Mouse (Mus musculus) cerebellum, adult 11 months (tissue): Measurements from ENCODE around the gene P4hb.

Experiments used
- DNase-seq: peaks from one replicate; pipeline ENCODE4 v3.0.0; 2022

Gene P4hb

DNA sequence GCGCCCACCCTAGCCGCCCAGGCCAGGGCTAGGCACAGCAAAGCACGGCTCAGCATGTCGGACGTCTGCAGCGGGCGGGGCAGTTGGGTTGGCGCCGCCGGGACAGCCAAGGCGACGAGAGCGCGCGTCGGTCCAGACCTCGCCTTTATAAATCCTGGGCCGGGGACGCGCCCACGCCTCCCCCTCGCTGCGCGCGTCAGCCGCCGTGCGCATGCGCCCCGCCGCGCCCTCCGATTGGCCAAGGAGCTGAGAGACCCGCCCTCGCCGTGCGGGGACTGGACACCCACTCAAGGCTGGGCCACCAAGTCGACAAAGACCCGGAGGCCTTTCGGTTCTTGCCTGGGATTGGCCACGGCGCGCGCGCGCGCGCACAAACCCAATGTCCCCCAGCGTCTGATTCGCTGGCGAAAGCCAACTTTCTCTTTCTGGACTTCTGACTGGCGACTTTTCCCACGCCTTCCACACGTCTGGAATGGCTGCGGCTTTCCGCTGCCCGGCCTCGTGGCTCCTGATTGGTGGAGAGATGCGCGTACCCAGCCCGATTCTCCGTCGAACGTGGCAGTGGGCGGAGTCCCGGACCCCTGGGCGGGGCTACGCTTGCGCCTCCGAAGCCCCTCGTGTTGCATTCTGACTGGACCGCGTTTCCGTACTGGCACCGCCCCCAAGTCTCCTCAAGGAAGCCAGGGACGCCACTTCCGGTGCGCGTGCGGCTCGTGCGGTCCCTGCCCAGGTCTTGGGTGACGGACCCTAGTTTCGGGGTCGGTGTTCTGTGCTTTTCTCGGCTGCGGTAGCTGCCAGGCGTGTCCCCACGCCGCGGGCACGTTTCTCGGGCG lies at the start of gene P4hb:
Gene P4hb (minus strand): TSS at position 502 of the 833 bp plus-strand sequence.
- DNase-seq = peak; percentile 100

DNA sequence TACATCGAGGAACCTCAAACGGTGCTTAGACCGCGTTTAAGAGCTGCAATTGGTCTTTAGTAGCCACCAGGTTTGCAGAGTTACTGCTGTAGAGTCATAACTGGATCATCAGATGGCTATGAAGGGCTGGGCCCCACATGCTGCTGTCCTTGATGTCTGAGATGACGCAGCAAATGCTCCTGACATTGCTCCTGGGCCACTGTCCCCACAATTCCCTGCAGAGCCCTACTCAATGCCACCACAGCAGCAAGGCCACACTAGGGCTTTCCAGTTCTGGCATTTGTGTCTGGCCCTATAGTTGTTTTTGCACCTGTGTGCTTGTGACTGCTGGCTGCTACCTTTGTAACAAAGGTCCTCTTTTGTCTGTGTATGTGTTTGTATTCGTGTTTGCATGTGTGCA lies 49.8 kb upstream of the P4hb start:
- no peak for DNase-seq

DNA sequence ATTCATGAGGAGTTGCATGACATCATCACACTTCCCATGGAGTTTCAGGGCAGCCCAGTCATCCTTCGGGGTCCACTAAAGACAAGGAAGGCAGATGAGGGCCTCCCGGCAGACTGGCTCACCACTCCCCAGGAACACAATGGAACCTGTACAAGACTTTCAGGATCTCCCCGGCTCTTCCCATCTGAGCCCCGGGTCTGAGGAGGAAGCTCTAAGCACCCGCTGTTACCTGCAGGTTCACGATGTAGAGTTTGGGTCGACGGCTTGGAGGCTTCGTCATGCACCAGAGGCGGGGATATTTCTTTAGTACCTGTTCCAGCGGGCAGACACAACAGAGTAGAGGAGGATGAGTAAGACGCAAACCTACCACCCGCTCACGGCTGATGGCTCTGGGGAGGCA lies 47.1 kb upstream of the P4hb start:
- DNase-seq = no peak

DNA sequence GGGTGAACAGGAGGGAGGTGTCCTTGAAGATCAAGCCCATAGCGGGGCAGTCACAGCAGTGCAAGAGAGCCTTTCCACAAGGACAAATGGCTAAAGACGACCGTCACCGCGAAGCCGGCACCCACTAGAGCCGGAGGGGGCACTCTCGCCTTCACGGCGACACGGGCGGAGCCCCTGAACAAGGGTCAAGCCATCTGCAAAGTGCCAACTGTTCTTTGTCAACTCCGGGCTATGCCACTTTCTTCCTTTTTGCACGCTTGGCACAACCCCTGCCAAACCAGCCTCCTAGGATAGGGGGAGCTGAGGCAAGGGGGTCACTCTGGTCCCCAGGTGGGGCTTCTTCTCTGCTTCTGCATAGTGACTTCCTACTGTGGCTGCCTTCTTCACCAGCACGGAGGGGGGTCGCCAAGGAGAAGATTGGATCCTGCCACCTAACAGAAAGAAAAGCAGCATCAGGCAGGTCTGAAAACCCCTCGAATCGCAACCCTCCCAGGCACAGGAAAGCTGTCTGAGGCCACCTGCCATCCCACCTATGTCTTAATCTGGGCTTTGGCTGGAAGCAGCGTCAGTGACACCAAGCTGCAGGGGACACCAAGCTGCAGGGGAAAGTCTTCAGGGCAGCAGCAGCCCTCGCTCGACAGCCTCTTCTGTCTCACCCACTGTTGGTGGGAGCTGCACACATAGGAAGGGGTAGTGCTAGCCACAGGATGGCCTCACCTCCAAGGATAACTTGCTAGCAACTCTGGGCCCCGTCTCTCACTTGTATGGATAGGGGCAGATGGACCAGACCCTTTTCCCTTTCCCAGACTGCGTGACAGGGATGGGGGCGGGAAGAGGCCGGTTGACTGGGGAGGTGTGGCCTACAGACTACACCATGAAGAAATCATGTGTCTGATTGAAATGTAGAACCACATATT lies 45.8 kb upstream of the P4hb start:
- DNase-seq = no peak

DNA sequence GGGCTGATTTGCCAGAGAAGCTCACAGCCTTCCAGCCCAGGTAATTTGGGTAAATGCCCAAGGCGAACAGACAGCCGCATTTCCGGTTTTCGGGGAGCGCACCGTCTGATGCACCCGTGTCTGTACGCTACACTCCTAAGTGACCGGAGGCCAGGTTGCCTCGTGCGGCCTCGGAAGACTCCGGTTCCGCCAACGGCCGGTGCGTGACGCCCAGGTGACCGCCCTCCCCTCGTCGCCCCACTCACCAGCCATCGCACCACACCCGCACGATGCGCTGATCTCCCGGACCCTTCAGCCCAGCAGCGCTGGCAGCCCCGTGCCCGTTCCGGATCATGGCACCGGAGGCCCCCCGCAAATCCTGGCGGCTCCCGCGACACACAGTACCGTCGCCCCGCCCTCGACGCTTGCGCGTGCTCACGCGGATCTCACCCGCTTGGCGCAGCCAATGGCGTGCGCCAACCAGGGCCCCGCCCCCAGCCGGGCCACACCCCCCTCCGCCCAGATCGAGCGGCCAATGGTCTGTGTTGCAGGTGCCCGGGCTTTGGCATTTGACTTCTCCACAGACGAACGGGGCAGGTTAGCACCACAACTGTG lies 44.6 kb upstream of the P4hb start, which contains the start of gene Pcyt2:
Gene Pcyt2 (minus strand): TSS at position 418 of the 594 bp plus-strand sequence.
- DNase-seq = peak; percentile 93

DNA sequence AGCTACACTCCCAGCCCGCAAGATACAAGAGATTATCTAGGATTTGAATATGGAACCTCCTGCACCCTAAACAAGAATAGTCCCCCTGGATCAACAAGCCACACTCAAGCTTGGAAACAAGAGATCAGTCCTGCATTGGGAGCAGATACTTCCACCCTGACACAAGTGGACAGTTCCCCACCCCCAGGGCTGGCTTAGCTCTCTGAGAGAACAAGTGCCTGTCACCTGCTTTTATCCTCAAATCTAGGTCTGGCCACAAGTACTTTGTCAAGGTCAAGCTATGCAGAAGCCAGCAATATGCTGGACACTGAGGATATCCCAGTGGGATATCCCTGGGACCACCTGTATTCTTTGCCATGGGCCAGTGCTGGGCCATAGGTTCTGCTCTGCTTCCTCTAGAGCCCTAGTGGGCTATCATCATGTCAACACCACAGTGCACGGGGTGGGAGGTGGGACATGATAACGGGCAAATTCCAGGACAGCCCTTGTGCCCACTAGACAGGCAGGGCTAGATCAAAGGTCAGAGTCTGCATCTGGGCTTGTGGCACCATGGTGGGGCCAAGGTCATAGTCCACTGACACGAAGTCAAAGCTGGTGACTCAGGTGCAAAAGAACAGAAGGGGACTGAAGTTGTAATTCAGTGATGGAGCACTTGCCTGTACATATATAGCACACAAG lies 43.7 kb upstream of the P4hb start:
- DNase-seq = no peak

DNA sequence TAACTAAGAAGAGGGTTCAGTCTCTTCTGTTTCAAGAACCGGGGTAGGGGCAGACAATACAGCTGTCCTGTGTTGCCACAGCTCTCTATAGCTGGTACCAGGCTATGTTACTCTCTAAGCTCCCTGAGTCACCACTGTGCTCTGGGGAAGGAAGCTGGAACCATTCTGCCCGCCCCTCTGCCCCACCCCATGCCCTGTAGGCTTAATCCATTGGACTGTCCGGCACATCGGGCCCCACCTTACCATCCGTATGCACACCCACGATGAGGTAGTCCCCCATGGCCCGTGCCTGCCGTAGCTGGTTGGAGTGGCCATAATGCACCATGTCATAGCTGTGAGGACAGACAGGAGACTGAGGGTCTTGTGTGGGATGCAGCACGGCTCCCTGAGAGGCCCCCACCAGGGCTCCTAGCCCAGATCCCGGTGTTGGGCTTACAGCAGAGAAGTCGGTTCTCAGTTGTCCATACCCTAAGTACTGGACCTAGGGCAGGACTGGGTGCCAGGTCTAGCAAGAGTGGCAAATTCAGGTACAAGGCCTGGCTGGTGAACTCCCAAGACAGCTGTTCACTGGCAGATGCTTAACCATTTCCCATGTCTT lies 42.7 kb upstream of the P4hb start:
- no peak for DNase-seq

DNA sequence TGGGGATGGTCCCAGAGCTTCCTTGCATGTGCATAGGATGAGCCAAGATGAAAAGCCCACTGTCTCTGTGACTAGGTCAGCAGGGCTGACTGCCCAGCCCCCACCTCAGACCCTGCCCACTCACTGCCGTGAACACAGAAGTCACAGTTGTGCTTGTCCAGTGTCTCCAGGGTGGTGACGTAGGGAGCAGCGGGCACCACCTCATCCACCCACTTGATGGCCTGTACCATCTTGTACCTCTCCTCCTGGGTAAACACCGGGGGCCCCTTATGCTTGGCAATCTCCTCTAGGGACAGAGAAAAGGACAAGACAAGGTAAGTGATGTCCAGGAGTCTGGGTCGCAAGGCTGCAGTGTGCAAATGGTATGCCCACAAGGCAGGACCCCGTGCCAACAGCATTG lies 42.1 kb upstream of the P4hb start:
- DNase-seq = no peak

DNA sequence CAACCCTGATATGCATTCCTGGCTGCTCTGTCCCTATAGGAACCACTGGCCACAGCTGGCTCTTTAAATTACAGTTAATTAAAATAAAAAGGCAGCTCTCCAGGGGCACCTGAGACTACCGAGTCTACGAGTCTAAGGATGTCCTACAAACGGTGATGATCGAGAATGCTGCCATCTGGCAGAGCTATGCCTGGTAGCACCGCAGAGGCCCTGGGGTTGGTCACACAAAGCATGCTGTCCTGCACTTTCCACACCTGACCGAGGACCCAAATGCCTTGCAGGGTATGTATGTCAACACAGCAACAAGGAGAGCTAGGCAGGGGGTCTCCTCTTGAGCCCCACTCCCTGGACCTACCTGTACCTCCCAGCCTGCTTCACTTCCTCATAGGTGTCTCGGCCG lies 40.9 kb upstream of the P4hb start:
- DNase-seq = no peak

DNA sequence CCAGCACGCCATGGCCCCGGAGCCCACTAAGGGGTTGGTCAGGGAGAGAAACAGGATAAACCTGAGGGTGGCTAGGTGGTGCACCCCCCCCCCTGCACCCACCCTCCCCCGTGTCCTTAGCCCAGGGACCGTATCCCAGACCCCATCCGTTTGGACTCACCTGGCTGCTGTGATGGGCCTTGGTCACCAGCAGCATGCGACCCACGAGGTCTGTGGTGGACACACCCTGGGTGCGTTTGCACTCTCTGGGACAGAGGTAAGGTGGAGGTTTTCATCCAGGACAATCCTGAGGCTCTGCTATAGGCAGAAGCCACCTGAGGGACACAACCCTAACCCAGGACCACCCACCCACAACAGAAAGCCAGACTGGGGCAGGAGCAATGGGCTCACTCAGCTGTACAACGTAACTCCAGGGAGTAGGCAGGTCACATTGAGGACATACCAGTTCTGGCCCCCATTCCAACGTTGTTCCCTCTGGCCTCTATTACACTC lies 40.5 kb upstream of the P4hb start:
- DNase-seq = no peak

DNA sequence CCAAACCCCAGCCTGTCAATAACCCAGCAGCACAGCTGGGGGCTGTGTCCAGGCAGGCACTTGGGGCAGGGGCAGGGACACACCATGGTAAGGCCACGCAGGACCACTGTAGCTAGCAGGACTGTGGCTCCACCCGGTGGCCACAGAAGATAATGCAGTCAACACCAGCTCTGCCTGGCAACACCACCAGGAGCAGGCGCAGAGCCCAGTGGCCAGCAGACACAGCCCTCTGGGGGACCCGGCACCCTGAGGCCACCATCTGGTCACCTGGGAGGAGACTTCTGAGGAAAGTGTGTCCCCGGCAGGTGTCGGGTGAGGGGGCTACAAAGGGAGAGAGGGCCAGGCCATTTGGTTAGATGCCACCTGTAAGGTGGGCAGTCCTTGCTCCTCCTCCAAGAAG lies 39.7 kb upstream of the P4hb start:
- DNase-seq = peak; percentile 93

DNA sequence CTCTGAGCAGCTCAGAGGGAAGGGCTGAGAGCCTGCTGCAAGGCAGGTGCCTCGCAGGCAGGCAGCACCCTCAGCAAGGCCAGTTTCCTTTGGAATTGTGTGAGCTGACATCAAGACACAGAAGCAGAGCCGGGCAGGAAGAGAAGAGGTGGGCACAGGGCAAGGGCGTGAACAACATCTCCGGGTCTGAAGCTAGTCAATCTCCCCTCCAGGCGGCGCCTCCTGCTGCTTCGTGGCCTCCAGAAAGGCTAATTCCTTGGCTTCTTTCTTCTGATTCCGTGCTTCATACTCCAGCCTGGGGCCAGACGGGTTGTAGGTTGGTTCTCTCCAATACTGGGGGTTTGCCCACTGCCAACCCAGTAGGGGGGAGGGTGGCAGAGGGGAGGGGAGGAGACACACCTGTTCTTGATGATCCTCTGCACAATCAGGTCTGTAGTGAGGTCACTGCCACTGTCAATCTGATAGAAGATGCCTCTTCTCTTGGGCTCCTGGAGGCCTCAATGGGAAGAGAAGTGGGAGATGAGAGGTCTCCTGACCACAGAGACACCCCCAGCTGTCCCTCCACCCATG lies 37.5 kb upstream of the P4hb start:
- no peak for DNase-seq

DNA sequence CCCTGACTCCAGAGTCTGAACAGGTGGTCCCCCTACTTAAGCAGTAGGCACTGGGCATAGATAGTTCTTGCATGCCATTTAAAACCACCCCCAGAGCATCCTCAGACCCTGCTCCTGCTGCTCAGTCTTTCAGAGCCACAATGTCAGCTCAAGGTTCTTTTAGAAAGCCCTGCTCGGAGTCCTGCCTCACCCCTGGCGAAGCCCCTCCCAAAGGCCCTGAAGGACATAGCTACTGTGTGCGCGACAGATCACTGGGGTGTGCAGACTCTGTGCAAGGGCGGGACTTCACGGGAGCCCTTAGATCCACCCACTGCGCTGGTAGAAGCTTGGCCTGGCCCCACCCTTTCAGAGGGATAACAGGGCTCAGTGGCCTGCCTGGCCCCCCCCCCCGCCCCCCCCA lies 36.2 kb upstream of the P4hb start:
- DNase-seq = no peak

DNA sequence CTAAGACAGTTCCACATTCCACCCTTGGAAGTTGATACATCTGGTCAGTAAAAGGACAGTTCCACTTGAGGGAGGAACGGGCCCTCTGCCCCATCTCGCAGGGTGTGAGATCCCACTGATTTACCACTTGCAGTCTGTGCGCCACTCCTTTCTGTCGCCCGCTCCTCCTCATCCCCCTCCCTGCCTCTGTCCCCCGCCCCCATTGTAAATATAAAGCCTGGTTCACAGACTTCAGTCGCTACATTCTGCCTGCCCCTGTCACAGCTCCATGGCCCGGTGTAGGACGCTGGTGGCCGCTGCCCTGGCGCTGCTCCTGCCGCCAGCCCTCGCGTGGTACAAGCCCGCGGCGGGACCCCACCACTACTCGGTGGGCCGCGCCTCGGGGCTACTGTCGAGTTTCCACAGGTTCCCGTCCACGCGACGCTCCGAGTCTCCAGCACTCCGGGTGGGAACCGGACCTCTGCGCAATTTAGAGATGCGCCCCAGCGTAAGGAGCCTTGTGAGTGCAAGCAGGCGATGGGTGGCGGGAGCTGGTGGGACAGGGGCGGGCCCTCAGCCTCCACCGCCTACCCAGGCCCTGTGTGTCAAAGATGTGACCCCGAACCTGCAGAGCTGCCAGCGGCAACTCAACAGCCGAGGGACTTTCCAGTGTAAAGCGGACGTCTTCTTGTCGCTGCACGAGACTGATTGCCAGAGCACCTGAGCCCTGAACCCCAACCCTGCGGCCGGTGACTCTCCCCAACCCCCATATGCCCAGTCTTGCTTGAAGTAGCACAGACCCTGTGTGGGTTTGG lies 35.4 kb upstream of the P4hb start, which contains the start of gene Npb:
Gene Npb (plus strand): TSS at position 237 of the 794 bp plus-strand sequence.
- DNase-seq = no peak

DNA sequence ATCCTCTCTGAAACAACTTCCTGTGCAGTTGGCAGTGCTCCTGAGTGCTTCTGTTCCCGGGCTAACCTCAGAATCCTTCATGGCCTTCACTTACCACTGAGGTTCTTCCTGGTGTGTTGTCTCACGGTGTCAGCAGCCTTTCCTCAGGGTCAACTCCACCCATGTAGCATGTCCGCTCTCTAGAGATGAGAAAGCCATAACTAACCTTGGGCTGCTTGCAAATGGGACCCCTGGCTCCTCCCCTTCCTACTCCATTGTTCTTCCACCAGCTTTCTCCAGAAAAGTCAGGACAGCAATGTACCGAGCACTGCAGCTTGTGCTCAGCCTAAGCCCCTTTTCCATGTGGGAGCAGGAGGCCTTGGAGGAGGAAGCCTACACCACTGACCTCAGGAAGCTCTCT lies 33.7 kb upstream of the P4hb start:
- DNase-seq = no peak

DNA sequence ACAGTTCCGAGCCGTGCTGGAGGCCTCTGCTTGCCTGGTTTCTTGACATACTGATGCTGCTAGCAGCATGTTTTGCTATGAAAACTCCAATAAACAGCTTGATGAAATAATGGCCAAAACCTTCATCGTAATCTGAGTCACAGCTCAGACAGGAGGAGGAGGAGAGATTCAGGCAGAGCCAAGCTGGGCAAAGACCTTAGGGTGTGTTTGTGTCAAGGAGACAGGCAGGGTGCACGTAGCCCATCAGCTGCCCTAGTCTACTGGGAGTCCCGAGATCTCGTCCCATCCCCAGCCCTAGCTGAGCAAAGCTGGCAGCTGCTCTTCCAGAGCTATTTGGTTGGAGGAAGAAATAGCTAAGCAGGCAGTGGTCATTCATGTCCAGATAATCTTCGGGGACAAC lies 32.6 kb upstream of the P4hb start:
- no peak for DNase-seq

DNA sequence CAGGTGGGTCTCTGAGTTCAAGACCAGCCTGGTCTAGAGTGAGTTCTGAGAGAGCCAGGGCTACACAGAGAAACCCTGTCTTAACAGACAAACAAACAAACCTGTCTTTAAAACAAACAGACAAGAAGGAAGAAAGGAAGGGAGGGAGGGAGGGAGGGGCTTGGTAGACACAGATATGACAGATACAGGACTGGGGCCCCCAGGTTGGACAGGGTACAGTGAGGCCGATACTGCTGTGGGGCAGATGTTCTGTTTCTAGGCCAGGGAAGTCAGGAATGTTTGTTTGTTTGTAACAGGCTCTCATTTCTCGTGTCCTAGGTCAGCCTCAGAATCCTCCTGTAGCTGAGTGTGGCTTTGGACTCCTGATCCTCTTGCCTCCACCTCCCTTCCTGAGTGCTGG lies 30.5 kb upstream of the P4hb start:
- DNase-seq = no peak

DNA sequence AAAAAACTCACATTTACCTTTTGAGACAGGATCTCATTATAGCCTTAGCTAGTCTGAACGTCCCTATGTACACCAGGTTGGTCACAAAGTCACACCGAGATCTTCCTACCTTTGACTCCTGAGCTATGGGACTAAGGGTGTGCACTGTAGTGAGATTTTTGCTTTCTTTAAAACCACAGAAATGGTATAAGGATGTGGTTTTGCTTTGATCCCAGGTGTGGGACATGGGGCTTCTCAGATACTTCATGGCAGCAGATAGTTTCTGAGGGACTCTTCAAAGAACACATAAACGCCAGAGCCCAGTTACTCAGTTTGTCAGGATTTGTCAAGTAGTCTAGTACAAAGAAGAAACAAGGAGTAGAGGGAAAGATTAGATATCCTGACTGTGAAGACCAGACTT lies 27.7 kb upstream of the P4hb start:
- no peak for DNase-seq

DNA sequence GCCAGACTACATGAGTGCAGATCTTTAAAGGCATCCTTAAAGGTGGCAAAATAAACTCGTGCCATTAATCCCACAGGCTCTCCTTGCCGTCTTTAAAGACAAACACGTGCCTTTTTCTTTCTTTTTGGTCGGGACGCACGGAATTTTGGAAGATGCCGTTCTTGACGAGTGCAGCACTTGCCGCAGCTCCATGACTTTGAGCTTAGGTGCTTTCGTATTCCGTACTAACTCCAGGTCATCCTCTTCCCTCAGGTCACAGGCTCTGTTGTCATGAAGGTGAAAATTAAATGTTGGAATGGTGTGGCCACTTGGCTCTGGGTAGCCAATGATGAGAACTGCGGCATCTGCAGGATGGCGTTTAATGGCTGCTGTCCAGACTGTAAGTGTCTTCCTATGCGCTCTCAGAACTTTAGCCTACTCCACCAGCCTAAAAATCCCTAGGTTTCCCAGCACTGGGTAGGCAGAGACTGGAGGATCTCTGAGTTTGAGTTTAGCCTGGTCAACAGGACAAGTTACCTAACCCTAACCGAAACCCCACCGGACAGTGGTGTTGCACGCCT lies 26.0 kb upstream of the P4hb start:
- DNase-seq = no peak

DNA sequence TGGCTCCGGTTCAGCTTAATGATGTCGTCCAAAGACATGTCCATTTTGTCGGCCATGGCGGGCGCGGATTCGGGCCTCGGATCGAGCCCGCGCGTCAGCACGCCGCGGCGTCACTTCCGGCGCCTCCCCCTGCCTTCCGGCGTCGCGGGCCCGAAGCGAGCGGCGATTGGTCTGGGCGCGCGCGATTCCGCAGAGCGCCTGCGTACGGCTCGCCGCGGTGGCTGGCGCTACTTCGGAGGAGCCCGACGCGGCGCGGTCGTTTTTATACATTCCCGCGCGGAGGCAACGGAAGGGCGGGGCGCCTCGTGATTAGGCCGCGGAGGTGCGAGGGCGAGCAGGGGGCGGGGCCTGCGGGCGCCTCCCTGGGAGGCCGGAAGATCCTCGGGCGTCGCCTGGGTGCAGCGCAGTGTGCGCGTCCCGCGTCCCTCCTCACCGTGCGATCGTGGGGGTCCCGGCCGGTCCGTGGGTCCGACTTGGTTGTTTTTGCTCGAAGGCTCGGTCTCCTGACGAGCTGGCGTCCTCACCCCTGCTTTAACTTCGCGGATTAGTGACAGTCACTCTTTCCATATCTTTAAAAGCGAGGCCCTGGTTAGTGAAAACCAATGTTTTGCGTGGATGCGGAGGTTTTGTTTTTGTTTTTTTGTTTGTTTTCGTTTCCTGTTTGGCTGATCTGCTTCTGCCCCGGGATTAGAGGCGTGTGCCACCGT lies 25.4 kb upstream of the P4hb start, which contains the start of the genes Alyref and Anapc11:
Gene Alyref (minus strand): TSS at position 83 of the 707 bp plus-strand sequence.
Gene Anapc11 (plus strand): TSS at position 139 of the 707 bp plus-strand sequence.
- peak; percentile 90 for DNase-seq
